Mouse (Mus musculus) right cerebral cortex, postnatal 14 days (tissue): ENCODE measurements around the gene Ppp1r12a.
"Not testable (repeated sequence)": the region's sequence is repeated elsewhere in the genome, so short reads cannot be mapped to it uniquely, and the experiment has no call there.

Experiments
- DNase-seq: peaks from one replicate; pipeline ENCODE4 v3.0.0; 2022

The Ppp1r12a gene

DNA sequence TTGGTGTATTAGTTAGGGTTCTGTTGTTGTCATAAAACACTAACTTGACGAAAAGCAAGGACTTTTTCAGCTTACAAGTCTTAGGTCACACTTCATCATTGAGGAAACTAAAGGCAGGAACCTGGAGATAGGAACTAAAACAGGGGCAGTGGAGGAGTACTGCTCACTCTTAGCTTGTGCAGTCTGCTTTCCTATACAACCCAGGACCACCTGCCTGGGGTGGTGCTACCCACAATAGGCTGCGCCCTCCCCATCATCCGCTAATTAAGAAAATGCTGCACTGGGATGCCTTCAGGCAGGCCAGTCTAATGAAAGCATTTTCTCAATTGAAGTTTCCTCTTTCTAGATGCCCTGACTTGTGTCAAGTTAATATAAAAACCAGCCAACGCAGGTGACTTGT, 40.1 kb downstream of the Ppp1r12a start:
- DNase-seq: no peak

DNA sequence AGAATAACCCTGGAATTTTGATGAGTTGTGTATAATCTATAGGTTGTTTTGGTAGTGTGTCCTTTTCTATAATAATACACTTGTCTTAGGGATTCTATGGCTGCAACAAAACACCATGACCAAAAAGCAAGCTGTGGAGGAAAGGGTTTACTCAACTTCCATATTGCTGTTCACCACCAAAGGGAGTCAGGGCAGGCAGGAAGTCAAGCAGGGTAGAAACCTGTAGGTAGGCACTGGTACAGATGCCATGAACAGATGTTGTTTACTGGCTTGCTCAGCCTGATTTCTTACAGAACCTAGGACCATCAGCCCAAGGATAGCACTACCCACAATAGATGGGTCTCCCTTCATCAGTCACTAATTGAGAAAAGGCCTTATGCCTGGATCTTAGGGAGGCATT, 41.4 kb downstream of the Ppp1r12a start:
- no peak for DNase-seq

DNA sequence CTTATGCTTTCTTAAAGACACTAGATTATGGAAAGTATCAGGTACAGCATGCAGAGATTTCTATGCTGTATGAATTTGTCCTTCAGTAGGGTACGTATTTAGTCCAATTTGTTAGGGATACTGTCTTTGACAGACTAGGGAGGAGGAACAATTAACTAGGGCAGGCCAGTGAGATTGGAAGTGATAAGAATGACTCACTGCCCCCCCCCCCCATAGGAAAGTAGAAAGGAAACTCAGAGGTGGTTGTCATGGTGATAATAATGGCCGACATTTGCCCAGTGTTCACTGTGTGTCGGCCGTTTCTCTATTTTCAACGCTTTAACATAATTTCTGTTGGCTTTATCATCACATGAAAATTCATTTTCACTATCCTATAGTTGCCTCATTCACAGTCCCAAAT, 47.4 kb downstream of the Ppp1r12a start:
- DNase-seq: no peak

DNA sequence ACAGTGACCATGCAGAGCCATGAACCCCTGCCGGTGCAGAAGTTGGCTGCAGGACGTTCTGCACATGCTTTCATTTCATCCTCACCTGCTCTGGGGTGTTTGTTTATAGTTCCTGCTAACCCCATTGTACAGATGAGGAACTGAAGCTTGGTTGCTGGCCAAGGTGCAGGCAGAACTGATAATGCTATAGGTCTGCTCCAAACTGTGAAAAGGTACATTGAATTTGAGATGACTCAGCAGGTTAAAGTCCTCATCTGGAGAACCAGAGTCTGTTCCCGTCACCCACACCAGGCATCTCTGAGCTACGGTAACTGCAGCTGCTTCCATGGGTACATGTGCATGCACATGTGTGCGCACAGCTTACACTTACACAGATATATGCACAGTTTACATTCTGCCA, 62.4 kb downstream of the Ppp1r12a start:
- no peak for DNase-seq

DNA sequence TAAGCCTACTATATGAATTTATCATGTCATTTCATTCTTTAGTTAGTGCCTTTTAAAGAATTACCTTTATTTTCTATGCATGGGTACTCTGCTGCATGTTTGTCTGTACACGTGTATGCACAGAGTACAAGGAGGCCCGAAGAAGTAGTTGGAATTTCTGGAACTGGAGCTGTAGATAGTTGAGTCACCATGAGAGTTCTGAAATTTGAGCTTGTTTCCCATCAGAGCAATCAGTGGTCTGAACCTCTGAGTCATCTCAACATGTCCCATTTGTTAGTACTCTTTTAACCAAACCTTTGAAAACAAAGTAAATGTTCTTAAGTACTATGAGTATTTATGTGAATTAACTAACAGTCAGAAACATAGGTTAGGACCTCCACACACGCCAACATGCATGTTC, 75.1 kb downstream of the Ppp1r12a start:
- DNase-seq: no peak

DNA sequence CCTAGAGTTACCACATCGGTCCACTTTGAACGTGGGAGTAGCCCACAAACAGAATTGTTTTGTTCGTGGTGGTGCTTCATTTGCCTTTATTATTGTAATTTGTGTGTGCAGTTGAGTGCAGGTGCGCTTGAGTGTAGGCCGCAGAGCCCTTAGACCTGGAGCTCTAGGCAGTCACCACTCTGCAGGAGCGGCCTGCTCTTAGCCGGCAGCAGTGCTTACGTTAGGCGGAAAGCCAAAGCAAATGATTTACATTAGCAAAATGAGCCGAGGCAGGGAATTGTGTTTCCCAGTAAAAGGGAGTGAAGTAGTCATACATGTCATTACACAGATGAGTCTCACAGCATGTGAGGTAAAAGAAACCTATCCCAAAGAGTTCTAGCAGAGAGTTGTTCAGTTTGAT, 77.1 kb downstream of the Ppp1r12a start:
- DNase-seq: no peak

DNA sequence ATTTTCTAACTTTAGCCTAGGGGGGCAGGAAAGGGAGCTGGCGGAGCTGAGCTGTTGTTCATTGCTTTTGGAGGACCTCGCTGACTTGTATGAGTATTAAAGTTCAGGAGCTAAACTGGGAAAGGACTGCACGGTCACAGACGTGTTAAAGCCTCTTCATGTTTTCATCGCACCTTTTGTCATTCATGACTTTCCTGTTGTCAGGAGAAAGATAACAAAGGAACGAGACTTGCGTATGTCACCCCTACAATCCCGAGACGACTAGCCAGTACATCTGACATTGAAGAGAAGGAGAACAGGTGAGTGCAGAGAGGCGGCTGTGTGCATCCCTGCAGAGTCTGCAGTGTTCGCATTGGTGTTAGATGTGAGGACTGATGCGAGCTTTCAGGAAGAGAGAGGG, 88.7 kb downstream of the Ppp1r12a start:
- no peak for DNase-seq

DNA sequence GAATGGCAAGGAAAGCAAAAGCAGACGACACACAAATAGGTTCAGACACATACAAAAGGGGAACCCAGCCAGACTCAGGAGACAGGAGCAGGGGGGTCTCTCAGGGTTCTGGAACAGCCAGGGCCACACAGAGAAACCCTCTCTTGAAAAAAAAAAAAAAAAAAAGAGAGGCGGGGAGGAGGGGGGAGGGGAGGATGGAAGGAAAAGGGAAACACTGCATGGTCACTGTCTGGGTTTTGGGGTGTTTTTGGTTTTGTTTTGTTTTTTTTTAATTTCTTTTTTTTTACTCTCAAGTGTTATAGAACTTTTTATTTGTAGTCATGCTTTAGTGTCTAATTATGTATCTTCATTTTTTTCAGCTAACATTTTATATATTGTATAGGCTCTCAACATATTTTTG, 89.2 kb downstream of the Ppp1r12a start:
- DNase-seq: no peak

DNA sequence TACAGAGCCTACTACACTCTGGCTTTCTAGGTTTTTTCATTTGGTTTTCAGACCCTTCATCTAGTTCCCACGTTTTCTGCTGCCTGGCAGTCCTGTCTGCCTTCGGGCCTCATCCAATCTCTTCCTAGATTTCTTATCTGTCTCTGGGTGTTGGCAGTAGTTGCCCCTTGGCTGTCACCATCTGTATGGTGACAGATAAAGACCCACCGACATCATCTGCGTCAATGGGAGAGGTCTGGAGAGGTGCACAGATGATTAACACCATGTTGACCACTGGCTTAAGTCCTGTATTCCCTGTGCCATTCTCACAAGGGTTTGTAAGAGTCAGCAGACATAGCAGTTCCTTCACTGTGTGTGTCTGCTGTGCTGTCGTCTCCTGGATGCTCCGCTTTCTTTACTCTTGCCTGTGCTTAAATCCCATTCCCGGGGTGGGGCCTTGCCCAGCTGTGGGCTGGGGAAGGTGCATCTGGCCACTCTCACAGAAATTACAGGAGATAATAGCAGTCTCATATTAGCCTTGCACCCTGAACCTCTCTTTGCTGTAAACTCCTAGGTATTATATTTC, 93.9 kb downstream of the Ppp1r12a start:
- DNase-seq: no peak

DNA sequence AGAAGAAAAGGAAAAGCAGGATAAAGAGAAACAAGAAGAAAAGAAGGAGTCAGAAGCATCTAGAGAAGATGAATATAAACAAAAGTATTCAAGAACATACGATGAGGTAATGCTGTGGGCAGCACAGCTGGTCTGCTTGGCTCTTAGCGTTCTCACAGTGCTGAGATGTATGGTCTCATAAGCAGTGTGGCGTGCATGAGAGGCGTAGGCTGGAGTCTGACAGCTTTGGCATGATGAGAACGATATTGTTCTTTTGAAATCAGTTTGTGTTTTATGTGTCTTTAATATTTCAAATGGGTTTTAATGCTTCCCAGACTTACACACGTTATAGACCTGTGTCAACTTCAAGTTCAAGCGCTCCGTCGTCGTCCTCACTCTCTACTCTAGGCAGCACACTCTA, 98.9 kb downstream of the Ppp1r12a start:
- no peak for DNase-seq

DNA sequence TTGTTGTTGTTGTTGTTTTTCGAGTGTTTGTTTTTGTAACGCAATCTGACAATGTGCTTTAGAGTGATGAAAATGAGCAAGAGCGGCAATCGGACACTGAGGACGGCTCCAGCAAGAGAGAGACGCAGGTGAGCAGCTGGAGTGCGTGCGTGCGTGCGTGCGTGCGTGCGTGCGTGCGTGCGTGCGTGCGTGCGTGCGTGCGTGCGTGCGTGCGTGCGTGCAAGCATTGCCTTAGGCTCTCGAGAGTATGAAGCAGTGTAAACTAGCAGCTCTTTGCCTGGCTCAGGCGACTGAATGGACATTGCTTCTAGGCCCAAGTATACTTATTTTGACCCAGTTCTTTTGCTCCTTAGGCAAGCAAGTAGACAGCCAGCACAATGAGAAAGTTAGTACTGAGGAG, 102.6 kb downstream of the Ppp1r12a start:
- no peak for DNase-seq

DNA sequence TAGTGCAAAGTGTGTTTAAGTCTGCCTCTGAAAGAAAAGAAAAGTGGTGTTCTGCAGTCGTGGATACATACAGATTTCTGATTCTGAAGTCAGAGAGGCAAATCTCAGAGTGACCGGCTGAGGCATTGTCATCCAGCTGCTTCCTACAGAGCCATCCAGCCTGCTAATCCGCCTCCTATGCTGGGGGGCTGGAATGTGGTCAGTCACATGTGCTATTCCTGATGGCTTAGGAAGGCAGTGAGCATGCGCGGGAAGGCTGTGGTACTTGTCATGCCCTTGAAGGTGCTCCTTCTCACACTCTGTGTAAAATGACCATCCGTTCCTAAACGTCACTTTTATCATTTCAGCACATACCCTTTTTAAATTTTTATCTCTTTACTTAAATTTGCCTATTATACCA, 109.2 kb downstream of the Ppp1r12a start:
- DNase-seq: no peak

DNA sequence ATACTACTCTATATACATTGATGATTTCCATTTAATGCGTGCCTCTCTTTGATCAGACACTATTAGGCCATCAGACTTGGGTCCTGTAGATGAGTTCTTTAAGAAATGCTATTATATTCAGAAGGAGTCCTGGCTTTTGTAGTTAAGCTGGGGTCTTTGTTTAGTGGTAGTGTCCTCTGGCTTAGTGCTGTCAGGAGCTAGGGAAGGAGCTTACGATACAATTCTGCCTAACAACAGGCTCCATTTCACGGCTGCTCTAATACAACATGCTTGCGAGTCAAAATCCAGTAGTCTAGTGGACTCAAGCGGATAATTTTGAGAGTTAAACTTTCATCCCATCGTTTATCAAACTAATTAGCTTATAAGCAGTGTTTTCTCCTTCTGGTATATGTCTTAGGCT, 114.7 kb downstream of the Ppp1r12a start:
- no peak for DNase-seq

DNA sequence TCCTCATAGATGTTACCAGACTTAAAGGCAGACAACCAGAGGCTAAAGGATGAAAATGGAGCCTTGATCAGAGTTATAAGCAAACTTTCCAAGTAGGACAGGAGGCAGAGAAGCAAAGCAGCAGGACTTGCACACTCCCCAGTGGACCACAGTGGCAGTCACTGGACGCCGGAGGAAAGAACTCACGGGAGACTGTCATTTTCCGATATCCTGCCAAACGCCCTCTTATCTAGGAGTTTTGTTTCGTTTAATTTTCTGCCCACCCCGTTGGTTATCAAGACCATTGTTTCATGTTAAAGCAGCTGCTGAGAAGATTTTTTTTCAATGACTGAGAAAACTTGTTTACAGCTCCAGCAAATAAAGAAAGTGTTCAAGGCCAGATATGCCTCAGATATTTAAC, 115.2 kb downstream of the Ppp1r12a start:
- DNase-seq: no peak

DNA sequence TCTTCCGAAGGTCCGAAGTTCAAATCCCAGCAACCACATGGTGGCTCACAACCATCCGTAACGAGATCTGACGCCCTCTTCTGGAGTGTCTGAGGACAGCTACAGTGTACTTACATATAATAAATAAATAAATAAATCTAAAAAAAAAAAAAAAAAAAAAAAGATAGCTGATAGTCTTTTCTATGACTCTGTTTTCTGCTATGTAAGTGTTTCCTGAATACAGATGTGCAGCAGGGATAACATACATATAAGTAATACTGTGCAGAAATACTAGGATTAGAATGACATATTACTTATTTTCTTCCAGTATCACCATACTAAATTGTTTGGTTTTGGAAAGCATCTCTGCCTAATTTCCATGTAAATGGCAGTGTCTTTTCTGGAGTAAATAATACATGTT, 119.1 kb downstream of the Ppp1r12a start:
- DNase-seq: not testable (repeated sequence)

DNA sequence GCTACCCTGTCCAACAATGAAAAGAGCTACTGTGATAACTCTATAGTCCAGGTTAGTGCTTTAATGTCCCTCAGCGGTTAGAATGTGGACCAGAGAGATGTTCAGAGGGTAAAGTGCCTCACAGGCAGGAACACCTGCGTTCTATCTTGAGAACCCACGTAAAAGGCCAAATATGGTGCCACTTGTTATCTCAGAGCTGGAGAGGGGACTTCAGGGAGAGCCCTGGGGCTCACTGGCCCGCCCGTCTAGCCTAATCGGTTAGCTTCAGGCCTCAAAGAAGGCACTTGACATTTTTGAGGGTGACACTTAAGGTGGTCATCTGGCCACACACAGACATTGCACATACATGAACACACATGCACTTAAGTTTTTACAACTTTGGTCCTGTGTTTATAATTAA, 120.4 kb downstream of the Ppp1r12a start:
- DNase-seq: no peak

DNA sequence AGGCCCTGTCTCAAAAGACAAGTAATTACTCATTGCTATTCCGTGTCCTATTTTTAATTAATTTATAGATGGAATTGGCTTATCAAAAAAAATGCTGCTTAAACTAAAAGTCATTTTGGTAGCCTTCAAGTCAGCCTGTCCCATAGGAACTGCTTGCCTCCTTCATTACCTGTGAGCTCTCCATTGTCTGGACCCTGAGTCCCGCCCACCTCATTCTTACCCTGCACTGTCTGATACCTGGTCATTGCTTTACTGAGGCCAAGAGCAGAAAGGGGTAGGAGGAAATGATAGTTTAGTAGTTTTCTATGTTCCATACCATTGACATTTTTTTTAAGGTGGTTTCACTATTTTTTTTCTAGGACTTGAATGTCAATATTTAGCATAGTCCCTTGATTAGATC, 121.4 kb downstream of the Ppp1r12a start:
- no peak for DNase-seq

DNA sequence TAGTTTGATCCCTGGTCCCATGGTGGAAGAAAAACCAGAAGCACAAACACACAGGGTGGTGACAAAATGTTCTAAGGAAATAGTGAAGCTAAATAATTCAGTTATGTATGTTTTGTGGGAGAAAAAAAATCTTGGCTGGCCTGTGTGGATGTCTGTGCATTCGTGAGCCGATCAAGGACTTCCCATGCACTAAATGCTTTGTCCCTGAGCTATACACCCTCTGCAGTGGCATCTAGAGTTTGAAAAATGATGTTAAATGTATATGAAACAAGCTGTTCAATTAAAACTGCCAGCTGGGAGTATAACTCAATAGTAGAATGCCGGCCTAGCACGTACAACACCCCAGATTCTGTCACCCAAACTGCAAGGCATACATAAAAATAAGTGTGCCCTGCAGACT, 121.8 kb downstream of the Ppp1r12a start:
- no peak for DNase-seq

DNA sequence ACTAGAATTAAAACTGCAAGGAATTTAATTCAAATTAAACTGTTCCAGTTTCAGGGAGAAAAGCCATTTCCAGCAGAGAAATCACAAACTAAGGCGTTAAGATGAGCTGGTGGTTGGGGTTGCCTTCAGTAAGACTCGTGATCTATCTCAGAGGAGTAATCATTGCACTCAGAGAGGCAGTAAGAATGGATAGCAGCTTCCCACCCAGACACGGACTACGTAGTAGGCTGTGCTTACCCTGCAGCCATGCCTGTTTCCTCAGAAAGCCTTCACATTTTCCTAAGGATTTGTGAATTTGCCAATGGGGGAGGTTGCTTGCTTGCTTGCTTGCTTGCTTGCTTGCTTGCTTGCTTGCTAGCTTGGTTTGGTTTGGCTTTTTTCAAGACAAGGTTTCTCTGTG, 122.5 kb downstream of the Ppp1r12a start:
- DNase-seq: no peak

DNA sequence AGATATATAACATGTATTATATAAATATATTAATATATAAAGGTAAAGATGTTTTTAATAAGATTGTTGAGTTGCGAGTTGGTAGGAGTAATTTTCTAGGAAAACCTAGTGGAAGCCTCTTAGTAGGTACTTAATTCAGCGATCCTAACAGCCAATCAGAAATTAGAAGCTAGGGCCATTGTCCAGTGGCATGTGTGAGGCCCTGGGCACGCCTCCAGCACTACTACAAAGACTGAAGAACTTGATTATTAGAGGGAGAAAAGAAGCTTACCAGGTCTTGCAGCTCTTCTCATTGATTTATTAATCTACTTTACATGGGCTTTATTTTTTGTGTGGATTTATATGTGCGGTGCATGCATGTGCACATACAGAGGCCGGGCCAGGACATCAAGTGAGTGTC, 123.0 kb downstream of the Ppp1r12a start:
- DNase-seq: no peak

DNA sequence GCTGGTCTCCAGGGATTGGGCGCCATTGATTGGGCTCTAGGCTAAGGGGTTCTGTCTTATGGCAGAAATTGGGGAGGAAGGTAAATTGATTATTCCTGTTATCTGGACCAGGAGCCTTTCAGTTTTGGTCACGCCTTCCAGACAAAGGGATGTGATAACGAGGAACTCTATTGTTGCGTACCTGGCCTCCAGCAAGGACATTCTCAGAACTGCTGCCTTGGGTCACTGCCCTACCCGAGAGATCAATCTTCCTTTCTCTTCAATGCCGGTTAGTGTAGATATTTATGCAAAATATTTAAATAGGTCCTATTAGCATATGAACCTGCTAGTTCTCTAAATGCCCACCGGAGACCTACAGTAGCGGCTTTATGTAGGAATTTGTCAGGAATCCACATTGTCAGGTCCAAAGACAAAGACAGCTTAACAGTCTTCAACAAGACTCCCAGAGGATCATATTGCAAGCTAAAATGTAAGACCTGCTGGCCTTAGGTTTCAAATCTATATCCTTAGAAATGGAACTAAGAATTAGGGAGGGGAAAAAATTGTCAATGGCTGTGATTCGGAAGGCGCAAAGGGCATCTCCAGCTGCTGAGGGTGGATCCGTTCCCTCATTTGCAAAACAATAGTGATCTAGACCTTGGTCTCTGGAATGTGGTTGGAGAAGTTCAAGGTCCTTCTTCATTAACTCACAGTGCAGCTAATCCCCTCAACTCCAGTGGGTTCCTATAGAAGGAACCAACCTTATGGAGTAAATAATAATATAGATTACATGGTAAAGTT, 124.9 kb downstream of the Ppp1r12a start:
- DNase-seq: no peak

DNA sequence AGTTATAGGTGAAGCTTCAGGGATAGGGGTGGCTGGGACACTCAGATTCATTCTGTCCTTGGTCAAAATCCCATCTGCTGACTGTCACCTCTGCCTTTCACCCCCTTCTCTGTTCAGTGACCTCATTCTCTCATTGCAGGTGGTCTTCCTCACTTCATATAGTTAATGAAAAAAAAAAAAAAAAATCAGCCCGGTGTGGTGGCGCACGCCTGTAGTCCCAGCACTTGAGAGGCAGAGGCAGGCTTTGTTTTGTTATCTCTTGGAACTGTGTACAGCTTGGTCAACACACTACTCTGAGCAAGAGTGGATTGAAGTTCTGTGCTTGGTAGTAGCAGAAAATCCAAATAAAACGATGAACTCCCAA, 125.4 kb downstream of the Ppp1r12a start:
- no peak for DNase-seq

DNA sequence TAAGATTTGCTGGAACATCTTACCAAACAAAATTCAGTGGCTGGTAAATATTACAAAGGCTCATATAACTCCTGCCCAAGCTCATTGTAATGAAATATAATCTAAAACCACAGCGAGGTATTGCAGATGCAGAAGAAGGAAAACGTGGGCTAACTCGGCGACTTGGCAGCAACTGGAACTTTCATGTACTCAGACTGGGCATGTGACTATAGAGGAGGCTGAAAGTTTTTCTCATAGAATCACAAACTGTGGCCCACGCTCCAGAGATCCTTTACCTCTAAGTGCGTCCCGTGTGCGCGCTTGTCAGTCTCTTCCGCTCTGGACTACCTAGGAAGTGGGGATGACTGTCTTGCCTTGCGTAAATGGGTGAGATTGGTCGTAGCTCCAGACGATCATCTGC, 128.1 kb downstream of the Ppp1r12a start:
- no peak for DNase-seq

DNA sequence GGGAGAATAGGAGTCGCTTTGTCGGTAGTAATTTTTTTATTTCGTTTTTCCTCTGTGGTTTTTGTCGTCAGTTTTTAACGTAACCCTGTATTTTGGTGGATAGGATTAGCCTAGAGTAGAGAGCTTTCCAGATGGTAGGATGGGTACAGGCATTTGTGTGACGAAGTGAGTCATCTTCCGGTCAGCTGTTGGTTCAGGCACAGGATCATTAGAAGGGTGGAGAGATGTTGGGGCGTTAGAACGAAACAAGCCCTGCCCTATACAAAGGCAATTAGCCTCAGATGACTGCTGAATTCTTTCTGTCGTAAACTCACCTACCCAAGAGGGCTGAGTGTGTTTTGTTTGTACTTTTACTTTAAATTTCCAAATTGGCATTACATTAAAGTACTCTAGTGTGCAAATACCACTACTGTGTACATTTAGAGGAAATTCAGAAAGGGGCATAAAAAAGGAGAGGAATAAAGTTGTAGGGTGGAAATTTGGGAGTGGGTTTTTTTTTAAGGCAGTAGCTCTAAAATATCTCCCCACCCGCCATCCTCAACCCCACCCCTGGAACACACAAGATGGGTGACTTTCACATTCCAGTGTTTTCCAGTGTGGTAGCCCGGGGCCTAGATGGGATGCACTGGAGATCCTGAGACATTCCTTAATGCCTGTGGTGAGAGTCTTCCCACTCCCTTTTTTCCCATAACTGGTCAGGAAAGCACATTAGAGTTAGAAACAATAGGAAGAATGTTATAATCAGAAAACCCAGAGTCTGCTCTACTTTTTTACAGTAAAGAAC, 129.9 kb downstream of the Ppp1r12a start:
- no peak for DNase-seq
